Mouse (Mus musculus) kidney, embryonic 16.5 days (tissue): Measurements from ENCODE around the gene Gm3336. TPM values are rescaled to one million over a fixed set of nuclear protein-coding genes. Genes with fewer than 3 reads are reported as not detected.

ENCODE experiments used
- ATAC-seq: fragments of 200-750 bp; cut with Nextera tagmentation; 2 replicates; pipeline ENCODE4 v1.8.0; 2017; ENCODE audit warnings: moderate TSS enrichment; ENCODE audit not compliant: low FRiP score, low TSS enrichment
- H3K27ac ChIP-seq: fragments of 300-500 bp; sonication (generic); 2 replicates; pipeline ENCODE4 v1.5.1; 2014; ENCODE audit warnings: low read length
- H3K27me3 ChIP-seq: fragments of 300-500 bp; sonication (generic); 2 replicates; pipeline ENCODE4 v1.6.1; 2014; ENCODE audit warnings: low read length, control low read depth, mixed read lengths; ENCODE audit not compliant: insufficient read depth
- H3K36me3 ChIP-seq: fragments of 300-500 bp; sonication (generic); 2 replicates; pipeline ENCODE4 v1.6.1; 2014; ENCODE audit warnings: low read length, control low read depth, mixed read lengths; ENCODE audit not compliant: insufficient read depth
- H3K4me1 ChIP-seq: fragments of 300-500 bp; sonication (generic); 2 replicates; pipeline ENCODE4 v1.6.1; 2014; ENCODE audit warnings: low read length, control low read depth, mixed read lengths; ENCODE audit not compliant: insufficient read depth
- H3K4me2 ChIP-seq: fragments of 300-500 bp; sonication (generic); replicated peaks from 2 replicates; pipeline ENCODE4 v1.6.1; 2014; ENCODE audit warnings: low read depth, low read length
- H3K4me3 ChIP-seq: fragments of 300-500 bp; sonication (generic); 2 replicates; pipeline ENCODE4 v1.5.1; 2014; ENCODE audit warnings: mild to moderate bottlenecking, low read length
- H3K9ac ChIP-seq: fragments of 300-500 bp; sonication (generic); replicated peaks from 2 replicates; pipeline ENCODE4 v1.6.1; 2014; ENCODE audit warnings: low read length
- H3K9me3 ChIP-seq: fragments of 300-500 bp; sonication (generic); 2 replicates; pipeline ENCODE4 v1.6.1; 2016; ENCODE audit warnings: low read length, control low read depth
- WGBS: fragments of 180-500 bp; shearing (Covaris S2); extraction: QIAGEN DNeasy Blood & Tissue Kit; methylation state at CpG from one replicate; pipeline ENCODE4 v1.1.7; 2014; 5-methylcytosine and 5-hydroxymethylcytosine counted together
- polyA plus RNA-seq: library from polyadenylated mRNA; unstranded; fragments of >200 nt; fragmentation: Nextera tagmentation; extraction: Ambion mirVana; gene quantifications from 2 replicates; pipeline ENCODE4 v1.2.1, GENCODE M21; 2015

The Gm3336 gene
- polyA plus RNA-seq, 1 experiment from 2014 or later = 0.52 TPM

GRCm38 (mm10) chr8:70743656-70744590 is 25.6 kb downstream of the Gm3336 start:
- peaks cover 64% of the 10 kb centered on the region for H3K27me3 ChIP-seq
- H3K27ac ChIP-seq = no peak overlapping the region
- H3K4me2 ChIP-seq = peak overlapping the region; percentile 59
- peak overlapping the region; percentile 58 for H3K9ac ChIP-seq
- H3K36me3 ChIP-seq = no peaks in the 10 kb centered on the region
- WGBS = 4% methylated on average over 48 of the region's 48 CpGs
- H3K4me3 ChIP-seq = peak overlapping the region; percentile 38
- H3K9me3 ChIP-seq = no peaks in the 10 kb centered on the region
- peaks cover 23% of the 10 kb centered on the region for H3K4me1 ChIP-seq
- peak; percentile 20 for ATAC-seq

DNA sequence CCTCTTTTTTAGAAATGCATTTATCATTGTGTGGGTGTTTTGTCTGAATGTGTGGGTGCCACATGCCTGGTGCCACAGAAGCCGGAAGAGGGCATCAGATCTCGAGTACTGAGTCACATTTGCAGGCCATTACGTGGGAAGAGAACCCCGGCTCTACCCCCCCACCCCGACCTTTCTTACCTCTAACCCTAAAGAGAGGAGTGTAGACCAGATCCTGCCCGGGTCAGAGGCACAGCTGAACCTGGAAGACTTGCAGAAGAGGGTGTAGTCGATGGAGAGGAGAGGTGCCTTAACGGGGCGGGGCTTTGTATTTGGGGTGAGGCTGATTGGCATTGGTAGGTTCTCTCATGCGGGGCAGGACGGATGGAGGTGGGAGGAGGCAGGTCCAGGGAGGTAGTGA is 26.5 kb downstream of the Gm3336 start:
- no peak for ATAC-seq
- no peak overlapping the region for H3K4me3 ChIP-seq
- H3K4me1 ChIP-seq = peaks cover 23% of the 10 kb centered on the region
- H3K27me3 ChIP-seq = peaks cover 64% of the 10 kb centered on the region
- H3K36me3 ChIP-seq = no peaks in the 10 kb centered on the region
- no peak overlapping the region for H3K9ac ChIP-seq
- H3K9me3 ChIP-seq = no peaks in the 10 kb centered on the region
- WGBS = 43% methylated on average over 11 of the region's 11 CpGs
- H3K4me2 ChIP-seq = no peak overlapping the region; the same call in 1 of the 2 replicates
- H3K27ac ChIP-seq = no peak overlapping the region

DNA sequence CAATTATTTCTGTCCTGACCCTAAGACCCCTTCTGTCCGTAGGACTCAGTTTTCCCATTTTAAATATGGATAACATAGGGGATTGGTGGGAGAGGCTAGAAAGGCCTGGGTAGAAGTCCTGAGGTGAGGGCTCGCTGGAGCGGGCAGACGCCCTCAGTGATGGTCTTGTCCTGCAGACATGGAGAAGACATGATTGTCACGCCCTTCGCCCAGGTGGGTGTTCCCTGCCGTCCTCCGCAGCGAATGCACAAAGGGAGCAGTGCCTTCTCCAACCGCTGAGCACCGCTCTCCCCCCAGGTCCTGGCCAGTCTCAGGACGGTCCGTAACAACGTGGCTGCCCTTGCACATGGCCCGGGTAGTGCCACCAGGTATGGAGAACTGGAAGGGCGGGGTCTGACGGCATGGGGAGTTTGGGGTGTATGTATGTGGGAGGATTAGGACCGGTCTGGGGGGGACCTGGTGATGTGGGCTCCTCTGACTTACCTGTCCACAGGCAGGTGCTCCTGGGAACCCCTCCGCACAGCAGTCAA is 27.4 kb downstream of the Gm3336 start:
- no peak overlapping the region for H3K4me3 ChIP-seq

GRCm38 (mm10) chr8:70746676-70747075 is 28.3 kb downstream of the Gm3336 start:
- Histone ChIP-seq H3K4me1 (peaks cover 23% of the 10 kb centered on the region), H3K9ac (no peak overlapping the region), H3K9me3 (no peaks in the 10 kb centered on the region), H3K27ac (no peak overlapping the region), H3K27me3 (peaks cover 57% of the 10 kb centered on the region), H3K4me2 (no peak overlapping the region), H3K36me3 (no peaks in the 10 kb centered on the region), H3K4me3 (no peak overlapping the region)
- ATAC-seq = no peak
- WGBS = 46% methylated on average over 9 of the region's 9 CpGs

More for the DNA sequence above, 27.4 kb downstream of the Gm3336 start:
- Histone ChIP-seq H3K27ac (no peak overlapping the region), H3K9ac (no peak overlapping the region), H3K4me2 (no peak overlapping the region), H3K9me3 (no peaks in the 10 kb centered on the region), H3K36me3 (no peaks in the 10 kb centered on the region), H3K4me1 (peaks cover 23% of the 10 kb centered on the region), H3K27me3 (peaks cover 64% of the 10 kb centered on the region)
- 53% methylated on average over 19 of the region's 19 CpGs for WGBS
- ATAC-seq = no peak

DNA sequence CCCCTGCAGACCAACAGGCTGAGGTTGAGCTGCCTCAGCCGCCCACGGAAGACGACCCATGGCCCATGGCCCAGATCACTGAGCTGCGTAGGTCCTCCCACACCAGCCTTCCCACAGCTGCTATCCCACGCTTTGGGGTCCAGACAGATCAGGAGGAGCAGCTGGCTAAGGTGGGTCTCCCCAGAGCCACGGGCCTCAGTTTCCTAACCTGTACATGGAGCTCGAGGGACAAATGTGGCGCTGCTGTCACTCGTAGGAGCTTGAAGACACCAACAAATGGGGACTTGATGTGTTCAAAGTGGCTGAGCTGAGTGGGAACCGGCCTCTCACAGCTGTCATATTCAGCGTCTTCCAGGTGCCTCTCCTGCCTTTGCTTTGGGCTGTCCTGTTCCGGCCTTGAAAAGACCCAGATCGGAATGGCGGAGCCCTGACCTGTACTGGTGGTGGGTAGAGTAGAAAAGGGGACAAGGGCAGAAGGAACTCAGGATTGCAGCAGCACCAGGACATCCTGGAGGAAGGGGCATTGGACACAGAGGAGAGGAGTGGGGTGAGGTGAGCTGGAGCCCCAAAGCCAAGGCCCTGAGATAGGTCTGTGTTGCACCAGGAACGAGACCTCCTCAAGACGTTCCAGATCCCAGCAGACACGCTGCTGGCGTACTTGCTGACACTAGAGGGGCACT is 29.0 kb downstream of the Gm3336 start:
- H3K9ac ChIP-seq = no peak overlapping the region
- ATAC-seq = no peak

DNA sequence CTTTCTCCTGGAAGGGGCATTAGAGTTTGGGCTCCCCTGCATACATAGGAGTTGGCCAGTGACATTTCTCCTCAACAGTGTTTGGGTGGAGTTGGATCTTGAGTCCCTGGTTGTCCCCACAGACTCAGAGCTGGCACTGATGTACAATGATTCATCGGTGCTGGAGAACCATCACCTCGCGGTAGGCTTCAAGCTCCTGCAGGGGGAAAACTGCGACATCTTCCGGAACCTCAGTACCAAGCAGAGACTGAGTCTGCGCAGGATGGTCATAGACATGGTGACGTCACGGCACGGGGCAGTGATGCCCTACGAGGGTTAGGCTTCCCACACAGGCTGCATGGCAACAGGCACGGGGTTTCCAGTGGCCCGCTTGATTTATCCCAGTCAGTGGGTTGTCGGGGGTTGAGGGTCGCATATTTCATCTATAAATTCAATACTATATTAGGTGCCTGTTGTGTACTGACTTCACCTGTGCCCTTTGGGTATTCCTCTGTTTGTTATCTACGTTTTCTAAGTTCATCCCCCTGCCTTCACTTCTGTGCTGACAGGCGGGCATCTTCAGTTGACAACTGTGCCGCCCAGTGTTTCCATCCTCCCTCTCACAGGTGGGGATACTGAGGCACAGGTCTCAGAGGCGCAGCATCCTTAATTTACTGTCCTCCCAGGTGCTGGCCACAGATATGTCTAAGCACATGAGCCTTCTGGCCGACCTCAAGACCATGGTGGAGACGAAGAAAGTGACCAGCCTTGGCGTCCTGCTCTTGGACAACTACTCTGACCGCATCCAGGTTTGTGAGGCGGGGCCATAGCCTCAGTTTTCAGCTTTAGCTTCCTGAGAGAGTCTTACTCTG is 30.1 kb downstream of the Gm3336 start:
- H3K27ac ChIP-seq = no peak overlapping the region
- peaks cover 41% of the 10 kb centered on the region for H3K27me3 ChIP-seq
- no peak overlapping the region for H3K4me3 ChIP-seq
- H3K36me3 ChIP-seq = no peaks in the 10 kb centered on the region
- no peak for ATAC-seq
- WGBS = 90% methylated on average over 23 of the region's 23 CpGs
- H3K9me3 ChIP-seq = no peaks in the 10 kb centered on the region
- H3K4me1 ChIP-seq = peaks cover 27% of the 10 kb centered on the region
- no peak overlapping the region for H3K4me2 ChIP-seq
- no peak overlapping the region for H3K9ac ChIP-seq

More for the DNA sequence above, 29.0 kb downstream of the Gm3336 start:
- H3K9me3 ChIP-seq = no peaks in the 10 kb centered on the region
- H3K4me3 ChIP-seq = no peak overlapping the region
- no peak overlapping the region for H3K27ac ChIP-seq
- H3K4me2 ChIP-seq = no peak overlapping the region
- peaks cover 21% of the 10 kb centered on the region for H3K4me1 ChIP-seq
- no peaks in the 10 kb centered on the region for H3K36me3 ChIP-seq
- 70% methylated on average over 18 of the region's 18 CpGs for WGBS
- peaks cover 51% of the 10 kb centered on the region for H3K27me3 ChIP-seq

- no peak overlapping the region for H3K9ac ChIP-seq
- no peak overlapping the region for H3K27ac ChIP-seq
- H3K4me2 ChIP-seq = no peak overlapping the region
- WGBS = 80% methylated on average over 19 of the region's 19 CpGs
- H3K27me3 ChIP-seq = peaks cover 34% of the 10 kb centered on the region
- peaks cover 27% of the 10 kb centered on the region for H3K4me1 ChIP-seq
- no peak overlapping the region for H3K4me3 ChIP-seq
- no peak for ATAC-seq
- H3K36me3 ChIP-seq = no peaks in the 10 kb centered on the region
- H3K9me3 ChIP-seq = no peaks in the 10 kb centered on the region
Measured at GRCm38 (mm10) chr8:70749097-70749674, 30.8 kb downstream of the Gm3336 start.

DNA sequence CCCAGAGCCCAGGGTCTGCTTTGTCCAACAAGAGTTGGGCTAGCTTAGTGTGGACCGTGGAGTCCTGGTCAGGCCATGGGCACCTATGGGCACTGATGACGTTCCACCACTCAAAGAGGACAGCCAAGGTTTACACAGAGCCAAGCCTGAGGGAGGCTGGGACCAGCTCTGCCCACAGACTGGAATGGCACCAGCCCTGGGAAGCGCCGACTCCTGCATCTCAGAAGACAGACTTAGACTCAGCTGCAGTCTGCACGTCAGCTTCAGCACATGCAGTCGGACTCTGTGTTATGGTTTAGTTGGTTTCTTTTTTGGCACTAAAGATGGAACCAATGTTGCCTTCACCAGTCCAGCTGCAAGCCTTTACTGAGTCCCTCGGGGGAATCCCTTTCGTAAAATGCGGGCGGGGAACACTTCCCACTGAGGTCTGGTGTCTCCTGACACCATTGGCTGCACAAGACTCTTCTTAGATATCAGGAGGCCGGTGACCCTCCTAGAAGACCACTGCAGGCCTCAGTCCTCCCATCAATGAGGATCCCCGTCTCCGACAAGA is 31.9 kb downstream of the Gm3336 start:
- Histone ChIP-seq H3K27ac (no peak overlapping the region), H3K4me2 (no peak overlapping the region), H3K4me3 (no peak overlapping the region), H3K9ac (no peak overlapping the region), H3K4me1 (peaks cover 29% of the 10 kb centered on the region), H3K36me3 (no peaks in the 10 kb centered on the region), H3K27me3 (peaks cover 26% of the 10 kb centered on the region), H3K9me3 (no peaks in the 10 kb centered on the region)
- 77% methylated on average over 13 of the region's 13 CpGs for WGBS
- no peak for ATAC-seq
